ENCODE assay signal across 8 mouse cellular contexts in genomic region chr11:93099431-93100370, GRCm38 (mm10). TPM values are rescaled to one million over a fixed set of nuclear protein-coding genes. Genes with fewer than 3 reads are reported as not detected.
A peak's percentile ranks its signal among the peaks of the same experiment; 100 is the strongest.
DNase-seq lines count a peak whose midpoint lies in the region; ATAC-seq lines count a peak whose summit lies in the region.

No protein-coding gene starts in this region.

- no peaks in the 10 kb centered on the region for H3K9me3 ChIP-seq in lung, embryonic 16.5 days (ENCODE audit: control insufficient read depth, low read length)
- H3K9me3 ChIP-seq in hindbrain, embryonic 16.5 days (ENCODE audit: control insufficient read depth, low read length): no peaks in the 10 kb centered on the region
- H3K9me3 ChIP-seq in neural tube, embryonic 12.5 days: no peaks in the 10 kb centered on the region

- H3K27me3 ChIP-seq in lung, embryonic 16.5 days (ENCODE audit: control insufficient read depth, insufficient read depth, low read depth, low read length): peaks cover 52% of the 10 kb centered on the region
- H3K27me3 ChIP-seq in hindbrain, embryonic 16.5 days (replicated peaks; ENCODE audit: control insufficient read depth, insufficient read depth, low read length): peaks cover 4% of the 10 kb centered on the region; the same call in 1 of the 2 replicates
- peaks cover 53% of the 10 kb centered on the region for H3K27me3 ChIP-seq in neural tube, embryonic 12.5 days (replicated peaks)

- DNase-seq in adrenal gland, postnatal 10 days: peak; percentile 3
- DNase-seq in adrenal gland, postnatal 25 days: no peak
- DNase-seq in lung, postnatal 10 days: no peak
- DNase-seq in spleen, postnatal 14 days (ENCODE audit: low spot score in 2 of 2): no peak
- no peak for DNase-seq in T-cell, adult 2 months (ENCODE audit: low spot score)

- ATAC-seq in lung, embryonic 16.5 days (ENCODE audit: low read depth): no peak
- peak; percentile 31 for ATAC-seq in hindbrain, embryonic 16.5 days
- ATAC-seq in neural tube, embryonic 12.5 days (ENCODE audit: low FRiP score, low read depth): 0 out of 2 replicates have a peak, but pooled peaks have one; percentile 38

- no peak overlapping the region for H3K27ac ChIP-seq in lung, embryonic 16.5 days (ENCODE audit: low read length)
- peak overlapping the region; percentile 75 for H3K27ac ChIP-seq in hindbrain, embryonic 16.5 days (ENCODE audit: low read depth, low read length)
- no peak overlapping the region for H3K27ac ChIP-seq in neural tube, embryonic 12.5 days

- WGBS in lung, embryonic 16.5 days: 1% methylated on average over 53 of the region's 53 CpGs
- under 1% methylated on average over 48 of the region's 53 CpGs for WGBS in hindbrain, embryonic 16.5 days
- 1% methylated on average over 53 of the region's 53 CpGs for WGBS in neural tube, embryonic 12.5 days

- peak overlapping the region; percentile 54 for H3K4me2 ChIP-seq in lung, embryonic 16.5 days (ENCODE audit: low read depth, low read length)
- peak overlapping the region; percentile 78 for H3K4me2 ChIP-seq in hindbrain, embryonic 16.5 days (ENCODE audit: low read length)
- H3K4me2 ChIP-seq in neural tube, embryonic 12.5 days (replicated peaks): peak overlapping the region; percentile 93

- no peaks in the 10 kb centered on the region for H3K36me3 ChIP-seq in lung, embryonic 16.5 days (ENCODE audit: control insufficient read depth, insufficient read depth, low read length)
- no peaks in the 10 kb centered on the region for H3K36me3 ChIP-seq in hindbrain, embryonic 16.5 days (ENCODE audit: control insufficient read depth, insufficient read depth, low read length)
- no peaks in the 10 kb centered on the region for H3K36me3 ChIP-seq in neural tube, embryonic 12.5 days

- H3K9ac ChIP-seq in lung, embryonic 16.5 days (ENCODE audit: low read length): no peak overlapping the region
- peak overlapping the region; percentile 70 for H3K9ac ChIP-seq in hindbrain, embryonic 16.5 days (ENCODE audit: low read depth, low read length)
- H3K9ac ChIP-seq in neural tube, embryonic 12.5 days: peak overlapping the region; percentile 64

- H3K4me1 ChIP-seq in lung, embryonic 16.5 days (replicated peaks; ENCODE audit: control insufficient read depth, insufficient read depth, low read length): no peaks in the 10 kb centered on the region; the same call in 1 of the 2 replicates
- H3K4me1 ChIP-seq in hindbrain, embryonic 16.5 days (ENCODE audit: control insufficient read depth, insufficient read depth, low read depth, low read length): peaks cover 2% of the 10 kb centered on the region; the same call in 1 of the 2 replicates
- H3K4me1 ChIP-seq in neural tube, embryonic 12.5 days: peaks cover 20% of the 10 kb centered on the region

- peak overlapping the region; percentile 35 for H3K4me3 ChIP-seq in lung, embryonic 16.5 days (ENCODE audit: low read length)
- peak overlapping the region; percentile 57 for H3K4me3 ChIP-seq in hindbrain, embryonic 16.5 days (ENCODE audit: low read length)
- H3K4me3 ChIP-seq in neural tube, embryonic 12.5 days: peak overlapping the region; percentile 52

RNA-seq across cellular contexts. Expression of gene Car10, which starts 1.9 kb away (rescaled TPM):
- total RNA-seq in adrenal gland, postnatal 10 days (2021): under 1 TPM; 0.45 to 0.48 TPM
- total RNA-seq in adrenal gland, postnatal 25 days (2021): 0.49 and 1.5 TPM in 2 replicates
- polyA plus RNA-seq in lung, embryonic 16.5 days (2015; fragmentation: Nextera tagmentation; extraction: Ambion mirVana): 0.14 TPM in 1 of 2 replicates, not detected in the other
- 59.7 and 60.5 TPM in 2 replicates for polyA plus RNA-seq in hindbrain, embryonic 16.5 days (2015; fragmentation: Nextera tagmentation; extraction: Ambion mirVana)
- 10.7 and 12.5 TPM in 2 replicates for polyA plus RNA-seq in neural tube, embryonic 12.5 days (2016; fragmentation: Nextera tagmentation; extraction: Ambion mirVana)

Comparison
In these comparisons a context has a peak if more than half of its experiments do, and no peak if none do; other contexts are left out.
1. RNA of gene Car10, which starts 1.9 kb away (polyA plus RNA-seq): 59.7 to 60.5 TPM in hindbrain, embryonic 16.5 days and 10.7 to 12.5 TPM in neural tube, embryonic 12.5 days; 0.14 TPM in lung, embryonic 16.5 days; every median in the first group is over 10 times any median in the second.
2. Peak in every context shown above with its lines, with median percentiles within 50 percentile points of each other: H3K4me2 ChIP-seq and H3K4me3 ChIP-seq.